Mouse (Mus musculus) forebrain, embryonic 14.5 days (tissue): ENCODE results near the gene Nox1. TPM values are rescaled to one million over a fixed set of nuclear protein-coding genes. Genes with fewer than 3 reads are reported as not detected.

Experiments
- ATAC-seq: fragments of 200-750 bp; cut with Nextera tagmentation; 2 replicates; pipeline ENCODE4 v1.8.0; 2017; ENCODE audit warnings: mild to moderate bottlenecking, moderate library complexity
- DNase-seq: peaks from one replicate; pipeline ENCODE4 v3.0.0-alpha.2; 2015; ENCODE audit warnings: low spot score
- H3K27ac ChIP-seq: fragments of 300-500 bp; sonication (generic); 2 replicates; pipeline ENCODE4 v1.5.1; 2014; ENCODE audit warnings: low read depth, mild to moderate bottlenecking, control low read depth, low read length, moderate library complexity
- H3K27me3 ChIP-seq: fragments of 300-500 bp; sonication (generic); replicated peaks from 2 replicates; pipeline ENCODE4 v1.6.1; 2014; ENCODE audit warnings: low read length, control low read depth, mixed read lengths; ENCODE audit not compliant: control insufficient read depth, insufficient read depth
- H3K36me3 ChIP-seq: fragments of 300-500 bp; sonication (generic); 2 replicates; pipeline ENCODE4 v1.6.1; 2014; ENCODE audit warnings: low read length, control low read depth; ENCODE audit not compliant: control insufficient read depth, insufficient read depth
- H3K4me1 ChIP-seq: fragments of 300-500 bp; sonication (generic); 2 replicates; pipeline ENCODE4 v1.6.1; 2014; ENCODE audit warnings: antibody characterized with exemption, low read length, control low read depth; ENCODE audit not compliant: control insufficient read depth, insufficient read depth
- H3K4me2 ChIP-seq: fragments of 300-500 bp; sonication (generic); 2 replicates; pipeline ENCODE4 v1.6.1; 2014; ENCODE audit warnings: mild to moderate bottlenecking, control low read depth, low read length
- H3K4me3 ChIP-seq: fragments of 300-500 bp; sonication (generic); 2 replicates; pipeline ENCODE4 v1.5.1; 2014; ENCODE audit warnings: low read depth, low read length, control low read depth
- H3K9ac ChIP-seq: fragments of 300-500 bp; sonication (generic); 2 replicates; pipeline ENCODE4 v1.6.1; 2014; ENCODE audit warnings: mild to moderate bottlenecking, low read length, control low read depth, moderate library complexity
- H3K9me3 ChIP-seq: fragments of 300-500 bp; sonication (generic); replicated peaks from 2 replicates; pipeline ENCODE4 v1.6.1; 2016; ENCODE audit warnings: low read length, control low read depth, mixed read lengths; ENCODE audit not compliant: control insufficient read depth
- WGBS: fragments of 180-500 bp; shearing (Covaris S2); extraction: QIAGEN DNeasy Blood & Tissue Kit; methylation state at CpG from one replicate; pipeline ENCODE4 v1.1.7; 2014; 5-methylcytosine and 5-hydroxymethylcytosine counted together
- polyA plus RNA-seq: library from polyadenylated mRNA; unstranded; fragments of >200 nt; fragmentation: Nextera tagmentation; extraction: Ambion mirVana; gene quantifications from 2 replicates; pipeline ENCODE4 v1.2.1, GENCODE M21; 2014

Gene Nox1
- polyA plus RNA-seq, 1 experiment from 2014 or later, result not detected

- Histone ChIP-seq H3K27me3 (no peaks in the 10 kb centered on the region), H3K36me3 (no peaks in the 10 kb centered on the region), H3K9ac (no peak overlapping the region), H3K4me3 (no peak overlapping the region), H3K9me3 (no peaks in the 10 kb centered on the region), H3K27ac (no peak overlapping the region), H3K4me1 (no peaks in the 10 kb centered on the region), H3K4me2 (no peak overlapping the region)
- WGBS, result 47% methylated on average over 7 of the region's 7 CpGs
- no peak for DNase-seq
- ATAC-seq, result no peak
Measured at GRCm38 (mm10) chrX:134158151-134158550, 63.6 kb downstream of the Nox1 start.

GRCm38 (mm10) chrX:134141986-134142385 is 79.8 kb downstream of the Nox1 start:
- 82% methylated on average over 4 of the region's 4 CpGs for WGBS
- H3K4me1 ChIP-seq, result no peaks in the 10 kb centered on the region
- H3K4me2 ChIP-seq, result no peak overlapping the region
- no peaks in the 10 kb centered on the region for H3K27me3 ChIP-seq
- ATAC-seq (no peak), DNase-seq (no peak)
- no peaks in the 10 kb centered on the region for H3K36me3 ChIP-seq
- no peak overlapping the region for H3K27ac ChIP-seq
- no peak overlapping the region for H3K9ac ChIP-seq
- H3K9me3 ChIP-seq, result no peaks in the 10 kb centered on the region
- H3K4me3 ChIP-seq, result no peak overlapping the region

- Histone ChIP-seq H3K36me3 (no peaks in the 10 kb centered on the region), H3K9me3 (no peaks in the 10 kb centered on the region), H3K4me1 (no peaks in the 10 kb centered on the region), H3K9ac (no peak overlapping the region), H3K27me3 (no peaks in the 10 kb centered on the region), H3K4me3 (no peak overlapping the region), H3K4me2 (no peak overlapping the region), H3K27ac (no peak overlapping the region)
- 92% methylated on average over 1 of the region's 1 CpGs for WGBS
- ATAC-seq (no peak), DNase-seq (no peak)
Measured at GRCm38 (mm10) chrX:134141551-134141950, 80.2 kb downstream of the Nox1 start.

- Histone ChIP-seq H3K4me2 (no peak overlapping the region), H3K27me3 (no peaks in the 10 kb centered on the region), H3K9ac (no peak overlapping the region), H3K9me3 (no peaks in the 10 kb centered on the region), H3K4me1 (no peaks in the 10 kb centered on the region), H3K27ac (no peak overlapping the region), H3K4me3 (no peak overlapping the region), H3K36me3 (no peaks in the 10 kb centered on the region)
- 83% methylated on average over 6 of the region's 6 CpGs for WGBS
- ATAC-seq, result no peak
- no peak for DNase-seq
Measured at GRCm38 (mm10) chrX:134140024-134140423, 81.7 kb downstream of the Nox1 start.

- H3K36me3 ChIP-seq, result no peaks in the 10 kb centered on the region
- H3K9me3 ChIP-seq, result no peaks in the 10 kb centered on the region
- 41% methylated on average over 3 of the region's 3 CpGs for WGBS
- no peak overlapping the region for H3K4me2 ChIP-seq
- H3K27ac ChIP-seq, result no peak overlapping the region
- no peak for ATAC-seq
- no peak for DNase-seq
- H3K4me1 ChIP-seq, result no peaks in the 10 kb centered on the region
- no peak overlapping the region for H3K4me3 ChIP-seq
- H3K27me3 ChIP-seq, result no peaks in the 10 kb centered on the region
- no peak overlapping the region for H3K9ac ChIP-seq
Measured at GRCm38 (mm10) chrX:134133821-134134220, 87.9 kb downstream of the Nox1 start.

GRCm38 (mm10) chrX:134132295-134132694 is 89.5 kb downstream of the Nox1 start:
- Histone ChIP-seq H3K27ac (no peak overlapping the region), H3K4me2 (no peak overlapping the region), H3K9me3 (no peaks in the 10 kb centered on the region), H3K27me3 (no peaks in the 10 kb centered on the region), H3K9ac (no peak overlapping the region), H3K4me3 (no peak overlapping the region), H3K36me3 (no peaks in the 10 kb centered on the region), H3K4me1 (no peaks in the 10 kb centered on the region)
- DNase-seq, result peak; percentile 58
- 34% methylated on average over 5 of the region's 5 CpGs for WGBS
- ATAC-seq, result no peak; the same call in 1 of the 2 replicates

- no peaks in the 10 kb centered on the region for H3K4me1 ChIP-seq
- no peak overlapping the region for H3K4me2 ChIP-seq
- no peaks in the 10 kb centered on the region for H3K27me3 ChIP-seq
- ATAC-seq (no peak), DNase-seq (no peak)
- H3K27ac ChIP-seq, result no peak overlapping the region
- H3K4me3 ChIP-seq, result no peak overlapping the region
- H3K9me3 ChIP-seq, result no peaks in the 10 kb centered on the region
- 83% methylated on average over 3 of the region's 3 CpGs for WGBS
- H3K36me3 ChIP-seq, result no peaks in the 10 kb centered on the region
- no peak overlapping the region for H3K9ac ChIP-seq
Measured at GRCm38 (mm10) chrX:134128549-134128948, 93.2 kb downstream of the Nox1 start.

- DNase-seq (no peak), ATAC-seq (no peak)
- no peak overlapping the region for H3K9ac ChIP-seq
- H3K9me3 ChIP-seq, result no peaks in the 10 kb centered on the region
- H3K4me2 ChIP-seq, result no peak overlapping the region
- no peaks in the 10 kb centered on the region for H3K4me1 ChIP-seq
- no peak overlapping the region for H3K4me3 ChIP-seq
- no peaks in the 10 kb centered on the region for H3K36me3 ChIP-seq
- no peak overlapping the region for H3K27ac ChIP-seq
- 73% methylated on average over 3 of the region's 3 CpGs for WGBS
- H3K27me3 ChIP-seq, result no peaks in the 10 kb centered on the region
Measured at GRCm38 (mm10) chrX:134116417-134116816, 105.3 kb downstream of the Nox1 start.

GRCm38 (mm10) chrX:134111767-134112166 is 110.0 kb downstream of the Nox1 start:
- Histone ChIP-seq H3K4me3 (no peak overlapping the region), H3K4me1 (no peaks in the 10 kb centered on the region), H3K9ac (no peak overlapping the region), H3K36me3 (no peaks in the 10 kb centered on the region), H3K9me3 (no peaks in the 10 kb centered on the region), H3K27me3 (no peaks in the 10 kb centered on the region), H3K27ac (no peak overlapping the region), H3K4me2 (no peak overlapping the region)
- no peak for DNase-seq
- ATAC-seq, result no peak
- WGBS, result 82% methylated on average over 3 of the region's 3 CpGs
